1 mouse cellular context compared by ENCODE assay signal in the genomic region with DNA sequence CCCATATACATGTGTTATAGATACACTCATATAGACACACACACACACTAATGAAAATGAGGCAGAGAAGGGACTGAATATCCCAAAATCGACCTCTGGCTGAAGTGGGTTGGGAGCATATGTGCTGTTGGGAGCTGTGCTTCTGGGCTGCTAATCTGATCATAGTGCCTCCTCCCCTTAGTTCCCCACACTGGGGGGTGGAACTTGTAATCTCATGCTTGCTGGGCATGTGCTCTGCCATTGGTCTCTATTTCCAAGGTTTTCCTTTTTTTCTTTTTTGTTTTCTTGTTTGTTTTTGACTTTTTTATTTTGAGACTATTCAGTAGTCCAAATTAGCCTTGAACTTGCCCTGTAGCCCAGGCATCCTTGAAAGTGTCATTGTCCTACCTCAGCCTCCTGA.
TF ChIP-seq lines count a peak whose summit lies in the region.

No protein-coding gene starts in this region.

TF ChIP-seq in MEL, 35 proteins besides CTCF, POLR2A, EP300 and RAD21:
- TF ChIP-seq USF2 (IDR thresholded peaks at IDR 0.05; ENCODE audit: borderline replicate concordance in 1 of 2, insufficient read depth in 1 of 2, low read depth in 1 of 2, low read length in 2 of 2) (no peak), MXI1 (IDR thresholded peaks at IDR 0.05; ENCODE audit: low read depth, low read length) (peak; percentile 88), MYC (IDR thresholded peaks at IDR 0.05; ENCODE audit: low read depth, low read length) (peak; percentile 83), GATA1 (IDR thresholded peaks at IDR 0.05; ENCODE audit: low read depth, low read length) (peak; percentile 46; the same call in 1 of the 2 replicates), MAX (IDR thresholded peaks at IDR 0.05; ENCODE audit: low read length) (peak; percentile 30), NRF1 (IDR thresholded peaks at IDR 0.05; ENCODE audit: insufficient read depth, low read depth, low read length, poor library complexity, severe bottlenecking) (0 out of 2 replicates have a peak, but pooled peaks have one; percentile 30), SMC3 (IDR thresholded peaks at IDR 0.05; ENCODE audit: low read depth, low read length) (no peak)
